Mouse (Mus musculus) lung, adult 2 months (tissue): ENCODE data around the gene Pnpla2.

Experiments used
- CTCF ChIP-seq: fragments of 200-500 bp; IDR thresholded peaks from 2 replicates; pipeline ENCODE4 v1.5.1; 2011; ENCODE audit warnings: mild to moderate bottlenecking, low read length, control low read depth; ENCODE audit not compliant: insufficient read depth
- POLR2A ChIP-seq: fragments of 200-500 bp; IDR thresholded peaks from 2 replicates; pipeline ENCODE4 v1.6.1; 2011; ENCODE audit warnings: low read depth, mild to moderate bottlenecking, control low read depth, low read length, borderline replicate concordance; ENCODE audit errors: extremely low read depth

GRCm38 (mm10) chr7:141483114-141483653 is 28.2 kb downstream of the Pnpla2 start:
- TF ChIP-seq CTCF: no peak
- TF ChIP-seq POLR2A: no peak
